Mouse (Mus musculus): ENCODE measurements at regions not wholly inside any gene's neighbourhood (a gene's known extent, or its start where the extent isn't known, plus 50 kb on each side); places are given as distances from the start of the nearest gene placed in this dataset.

DNA sequence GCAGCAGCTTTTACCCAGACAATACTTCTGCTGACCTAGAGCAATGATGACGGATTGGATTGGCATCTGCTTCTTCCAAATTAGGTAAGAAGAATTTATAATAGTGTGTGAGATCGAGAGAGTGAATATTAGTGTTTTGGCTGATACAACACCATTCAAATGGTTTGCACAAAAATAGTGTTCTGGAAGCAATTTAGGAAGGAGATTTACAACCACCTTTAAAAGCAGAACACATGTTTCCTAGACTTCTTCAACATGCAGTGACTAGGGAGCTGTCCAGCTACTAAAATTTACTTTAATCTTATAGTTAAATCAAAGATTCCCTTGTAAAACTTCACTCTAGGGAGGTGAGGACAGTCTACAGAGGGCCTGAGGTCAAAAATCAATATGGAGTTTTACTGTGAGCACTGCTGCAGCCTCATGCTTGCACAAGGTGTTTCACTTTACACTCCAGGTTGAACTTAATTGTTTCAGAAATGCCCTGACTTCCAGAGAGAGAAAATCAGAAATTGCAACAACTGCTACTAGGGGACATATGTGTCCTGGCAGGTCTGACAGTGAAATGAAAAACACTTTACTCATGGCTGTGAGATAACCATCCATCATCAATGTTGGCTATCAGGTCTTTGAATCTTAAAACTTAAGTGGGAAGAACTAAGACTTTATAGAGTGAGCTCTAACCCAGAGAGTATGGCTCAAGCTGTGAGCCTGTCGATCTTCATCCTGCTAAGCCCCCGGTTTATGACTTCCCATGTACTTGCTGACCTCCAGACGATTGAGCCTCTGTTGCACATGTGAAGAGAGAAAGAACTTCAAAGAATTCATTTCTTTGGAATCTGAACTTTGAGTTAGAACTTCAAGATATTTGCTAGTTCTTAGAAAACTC is 657.6 kb upstream of the Fat3 start:
- no peak for TF ChIP-seq CTCF (IDR thresholded peaks at IDR 0.05; ENCODE audit: borderline replicate concordance, insufficient read depth, low read depth, low read length)
- no peak for TF ChIP-seq POLR2A (IDR thresholded peaks at IDR 0.05; ENCODE audit: borderline replicate concordance, insufficient read depth, low read length)

All from cerebellum, adult 2 months (tissue).